Mouse (Mus musculus): Measurements from ENCODE around the gene Crls1. TPM values are rescaled to one million over a fixed set of nuclear protein-coding genes. Genes with fewer than 3 reads are reported as not detected.

The Crls1 gene
- polyA plus RNA-seq, 2 experiments = 33.5 to 35.5 TPM

GRCm38 (mm10) chr2:132884303-132884967 lies 38.0 kb downstream of the Crls1 start:
- H3K9ac ChIP-seq (ENCODE audit: low read depth, low read length, severe bottlenecking) = no peak overlapping the region
- no peak for ATAC-seq (ENCODE audit: low FRiP score, low read depth)
- no peak for TF ChIP-seq POLR2A (IDR thresholded peaks at IDR 0.05; ENCODE audit: borderline replicate concordance, extremely low read depth, insufficient read depth, insufficient read length)
- no peak overlapping the region for H3K27ac ChIP-seq (replicated peaks; ENCODE audit: low read depth, low read length)
- WGBS = 63% methylated on average over 8 of the region's 8 CpGs
- no peak overlapping the region for H3K4me2 ChIP-seq (replicated peaks; ENCODE audit: low read depth, low read length, severe bottlenecking)
- no peak for DNase-seq (ENCODE audit: low spot score)
- no peak overlapping the region for H3K4me3 ChIP-seq (replicated peaks; ENCODE audit: low read length)
- H3K9me3 ChIP-seq (ENCODE audit: control insufficient read depth, low read length) = no peaks in the 10 kb centered on the region
- peaks cover 17% of the 10 kb centered on the region for H3K27me3 ChIP-seq (ENCODE audit: control insufficient read depth, insufficient read depth, low read length)
- no peaks in the 10 kb centered on the region for H3K36me3 ChIP-seq (ENCODE audit: control insufficient read depth, insufficient read depth, low read length)
- peaks cover 4% of the 10 kb centered on the region for H3K4me1 ChIP-seq (ENCODE audit: control insufficient read depth, insufficient read depth, low read length)

GRCm38 (mm10) chr2:132885312-132885711 lies 38.8 kb downstream of the Crls1 start:
- no peak overlapping the region for H3K4me2 ChIP-seq (replicated peaks; ENCODE audit: low read depth, low read length, severe bottlenecking)
- H3K9ac ChIP-seq (ENCODE audit: low read depth, low read length, severe bottlenecking) = no peak overlapping the region
- TF ChIP-seq POLR2A (IDR thresholded peaks at IDR 0.05; ENCODE audit: borderline replicate concordance, extremely low read depth, insufficient read depth, insufficient read length) = no peak
- DNase-seq (ENCODE audit: low spot score) (no peak), ATAC-seq (ENCODE audit: low FRiP score, low read depth) (no peak)
- H3K9me3 ChIP-seq (ENCODE audit: control insufficient read depth, low read length) = no peaks in the 10 kb centered on the region
- H3K27me3 ChIP-seq (ENCODE audit: control insufficient read depth, insufficient read depth, low read length) = peaks cover 11% of the 10 kb centered on the region; the same call in 1 of the 2 replicates
- H3K4me3 ChIP-seq (replicated peaks; ENCODE audit: low read length) = no peak overlapping the region
- no peaks in the 10 kb centered on the region for H3K36me3 ChIP-seq (ENCODE audit: control insufficient read depth, insufficient read depth, low read length)
- H3K27ac ChIP-seq (replicated peaks; ENCODE audit: low read depth, low read length) = no peak overlapping the region
- H3K4me1 ChIP-seq (ENCODE audit: control insufficient read depth, insufficient read depth, low read length) = peaks cover 4% of the 10 kb centered on the region; the same call in 1 of the 2 replicates
- 91% methylated on average over 6 of the region's 7 CpGs for WGBS

GRCm38 (mm10) chr2:132893826-132894225 lies 47.4 kb downstream of the Crls1 start:
- TF ChIP-seq POLR2A (IDR thresholded peaks at IDR 0.05; ENCODE audit: borderline replicate concordance, extremely low read depth, insufficient read depth, insufficient read length) = no peak
- H3K4me1 ChIP-seq (ENCODE audit: control insufficient read depth, insufficient read depth, low read length) = no peaks in the 10 kb centered on the region
- DNase-seq (ENCODE audit: low spot score) = no peak
- H3K27ac ChIP-seq (replicated peaks; ENCODE audit: low read depth, low read length) = no peak overlapping the region
- WGBS = 82% methylated on average over 5 of the region's 5 CpGs
- no peaks in the 10 kb centered on the region for H3K27me3 ChIP-seq (ENCODE audit: control insufficient read depth, insufficient read depth, low read length)
- H3K9ac ChIP-seq (ENCODE audit: low read depth, low read length, severe bottlenecking) = no peak overlapping the region
- H3K36me3 ChIP-seq (ENCODE audit: control insufficient read depth, insufficient read depth, low read length) = no peaks in the 10 kb centered on the region
- H3K9me3 ChIP-seq (ENCODE audit: control insufficient read depth, low read length) = no peaks in the 10 kb centered on the region
- H3K4me3 ChIP-seq (replicated peaks; ENCODE audit: low read length) = no peak overlapping the region
- no peak for ATAC-seq (ENCODE audit: low FRiP score, low read depth)
- H3K4me2 ChIP-seq (replicated peaks; ENCODE audit: low read depth, low read length, severe bottlenecking) = no peak overlapping the region

GRCm38 (mm10) chr2:132898211-132898610 lies 51.7 kb downstream of the Crls1 start:
- H3K9ac ChIP-seq (ENCODE audit: low read depth, low read length, severe bottlenecking) = no peak overlapping the region
- DNase-seq (ENCODE audit: low spot score) (no peak), ATAC-seq (ENCODE audit: low FRiP score, low read depth) (no peak)
- no peak overlapping the region for H3K4me3 ChIP-seq (replicated peaks; ENCODE audit: low read length)
- no peaks in the 10 kb centered on the region for H3K36me3 ChIP-seq (ENCODE audit: control insufficient read depth, insufficient read depth, low read length)
- H3K4me1 ChIP-seq (ENCODE audit: control insufficient read depth, insufficient read depth, low read length) = no peaks in the 10 kb centered on the region
- no peak overlapping the region for H3K4me2 ChIP-seq (replicated peaks; ENCODE audit: low read depth, low read length, severe bottlenecking)
- no peak overlapping the region for H3K27ac ChIP-seq (replicated peaks; ENCODE audit: low read depth, low read length)
- no peaks in the 10 kb centered on the region for H3K27me3 ChIP-seq (ENCODE audit: control insufficient read depth, insufficient read depth, low read length)
- no peaks in the 10 kb centered on the region for H3K9me3 ChIP-seq (ENCODE audit: control insufficient read depth, low read length)
- TF ChIP-seq POLR2A (IDR thresholded peaks at IDR 0.05; ENCODE audit: borderline replicate concordance, extremely low read depth, insufficient read depth, insufficient read length) = no peak
- WGBS = 73% methylated on average over 1 of the region's 1 CpGs

- TF ChIP-seq POLR2A (IDR thresholded peaks at IDR 0.05; ENCODE audit: borderline replicate concordance, extremely low read depth, insufficient read depth, insufficient read length) = no peak
- DNase-seq (ENCODE audit: low spot score) (no peak), ATAC-seq (ENCODE audit: low FRiP score, low read depth) (no peak)
- Histone ChIP-seq H3K4me3 (replicated peaks; ENCODE audit: low read length) (no peak overlapping the region), H3K9ac (ENCODE audit: low read depth, low read length, severe bottlenecking) (no peak overlapping the region), H3K27me3 (ENCODE audit: control insufficient read depth, insufficient read depth, low read length) (no peaks in the 10 kb centered on the region), H3K27ac (replicated peaks; ENCODE audit: low read depth, low read length) (no peak overlapping the region), H3K4me2 (replicated peaks; ENCODE audit: low read depth, low read length, severe bottlenecking) (no peak overlapping the region), H3K36me3 (ENCODE audit: control insufficient read depth, insufficient read depth, low read length) (no peaks in the 10 kb centered on the region), H3K9me3 (ENCODE audit: control insufficient read depth, low read length) (no peaks in the 10 kb centered on the region), H3K4me1 (ENCODE audit: control insufficient read depth, insufficient read depth, low read length) (no peaks in the 10 kb centered on the region)
- 78% methylated on average over 1 of the region's 1 CpGs for WGBS
Measured at GRCm38 (mm10) chr2:132900596-132900995, 54.1 kb downstream of the Crls1 start.

All from limb, embryonic 14.5 days (tissue).